11 mouse cellular contexts compared by ENCODE assay signal in genomic region chr9:102864931-102865330, GRCm38 (mm10). TPM values are rescaled to one million over a fixed set of nuclear protein-coding genes. Genes with fewer than 3 reads are reported as not detected.
DNase-seq lines count a peak whose midpoint lies in the region; ATAC-seq and TF ChIP-seq lines count a peak whose summit lies in the region.
"Had no signal": no experiment of that assay in that cellular context is flagged by ENCODE, and none has a peak within 500 bp of the region (broad histone marks: within the 10 kb centered on the region; RNA-seq: fewer than 3 reads in every experiment).

No protein-coding gene starts in this region.

- no peak for TF ChIP-seq CTCF in liver, postnatal 0 days (IDR thresholded peaks at IDR 0.05; ENCODE audit: low read depth)
- TF ChIP-seq CTCF in embryonic fibroblast, embryonic 13.5 days (IDR thresholded peaks at IDR 0.05; ENCODE audit: borderline replicate concordance, insufficient read depth, low read length): no peak

- no peak overlapping the region for H3ac ChIP-seq in myocyte (ENCODE audit: control insufficient read depth, insufficient read length)

- 72% methylated on average over 8 of the region's 8 CpGs for WGBS in heart, embryonic 14.5 days
- 51% methylated on average over 8 of the region's 8 CpGs for WGBS in liver, postnatal 0 days (ENCODE audit: insufficient replicate concordance)
- 53% methylated on average over 8 of the region's 8 CpGs for WGBS in liver, embryonic 12.5 days (ENCODE audit: insufficient replicate concordance)

- ATAC-seq in heart, embryonic 14.5 days (ENCODE audit: insufficient number of reproducible peaks, insufficient read depth, low FRiP score, low read depth): no peak
- ATAC-seq in liver, postnatal 0 days: no peak
- no peak for ATAC-seq in liver, embryonic 12.5 days

- intact Hi-C loops in heart, postnatal 36 days (cut with DNase I): loop anchor here (2.0 to 5.0 kb wide), 2 partner anchors 30 to 148 kb away; partner anchors contain the start of genes Amotl2 and Ryk
- intact Hi-C loops in left cerebral cortex, postnatal 14 days (cut with DNase I): loop anchor here (5.0 to 10.0 kb wide), 2 partner anchors 63 to 150 kb away; partner anchors contain the start of gene Amotl2

- peaks cover 15% of the 10 kb centered on the region for H3K79me2 ChIP-seq in myocyte (ENCODE audit: control insufficient read depth, insufficient read depth)

- H3K9me3 ChIP-seq in heart, embryonic 14.5 days (ENCODE audit: control insufficient read depth, low read length): no peaks in the 10 kb centered on the region
- H3K9me3 ChIP-seq in liver, postnatal 0 days (ENCODE audit: low read length): no peaks in the 10 kb centered on the region
- no peaks in the 10 kb centered on the region for H3K9me3 ChIP-seq in liver, embryonic 12.5 days (replicated peaks)

- peak overlapping the region; percentile 19; the same call in 1 of the 2 replicates for H3K9ac ChIP-seq in heart, embryonic 14.5 days (ENCODE audit: low read length)
- H3K9ac ChIP-seq in liver, postnatal 0 days (replicated peaks): no peak overlapping the region
- H3K9ac ChIP-seq in liver, embryonic 12.5 days: no peak overlapping the region

- no peak overlapping the region for H3K4me2 ChIP-seq in heart, embryonic 14.5 days (ENCODE audit: low read length)
- H3K4me2 ChIP-seq in liver, postnatal 0 days (ENCODE audit: low read depth, low read length): no peak overlapping the region
- no peak overlapping the region for H3K4me2 ChIP-seq in liver, embryonic 12.5 days
- peak overlapping the region; percentile 69 for H3K4me2 ChIP-seq in myocyte (ENCODE audit: low read depth)

- TF ChIP-seq EP300 in liver, postnatal 0 days (IDR thresholded peaks at IDR 0.05; ENCODE audit: low read depth): no peak

- peaks cover 28% of the 10 kb centered on the region for H3K36me3 ChIP-seq in heart, embryonic 14.5 days (ENCODE audit: control insufficient read depth, insufficient read depth, low read length)
- peaks cover 5% of the 10 kb centered on the region; the same call in 1 of the 2 replicates for H3K36me3 ChIP-seq in liver, postnatal 0 days (replicated peaks; ENCODE audit: insufficient read depth, low read length)
- H3K36me3 ChIP-seq in liver, embryonic 12.5 days: peaks cover 40% of the 10 kb centered on the region
- peaks cover 10% of the 10 kb centered on the region for H3K36me3 ChIP-seq in myocyte (ENCODE audit: control insufficient read depth, insufficient read depth)

- peaks cover 38 to 58% of the 10 kb centered on the region in 2 experiments for H3K4me1 ChIP-seq in heart, embryonic 14.5 days (ENCODE audit: control insufficient read depth in 2 of 2, insufficient read depth in 2 of 2, low read length in 2 of 2)
- H3K4me1 ChIP-seq in liver, postnatal 0 days (ENCODE audit: insufficient read depth): peaks cover 11% of the 10 kb centered on the region
- peaks cover 62% of the 10 kb centered on the region for H3K4me1 ChIP-seq in liver, embryonic 12.5 days
- peaks cover 20% of the 10 kb centered on the region for H3K4me1 ChIP-seq in embryonic fibroblast, embryonic 13.5 days (ENCODE audit: control insufficient read depth, insufficient read depth, low read length)

- H3K27me3 ChIP-seq in heart, embryonic 14.5 days (ENCODE audit: control insufficient read depth, insufficient read depth, low read length): no peaks in the 10 kb centered on the region
- no peaks in the 10 kb centered on the region for H3K27me3 ChIP-seq in liver, postnatal 0 days (ENCODE audit: insufficient read depth, low read length)
- H3K27me3 ChIP-seq in liver, embryonic 12.5 days (replicated peaks): no peaks in the 10 kb centered on the region
- H3K27me3 ChIP-seq in myocyte (ENCODE audit: control insufficient read depth, insufficient read depth, insufficient read length): no peaks in the 10 kb centered on the region

- TF ChIP-seq POLR2A in embryonic fibroblast, embryonic 13.5 days (IDR thresholded peaks at IDR 0.05; ENCODE audit: low read depth, low read length): no peak
- no peak for TF ChIP-seq POLR2A in myocyte (IDR thresholded peaks at IDR 0.05; ENCODE audit: insufficient read length, low read depth)

- DNase-seq in heart, postnatal 36 days: no peak
- DNase-seq in liver, postnatal 0 days: no peak
- no peak for DNase-seq in left cerebral cortex, postnatal 14 days (ENCODE audit: low spot score in 2 of 2)
- no peak for DNase-seq in retina, postnatal 1 day
- DNase-seq: cerebellum, adult 9-10 months; kidney, adult 18-20 months had no signal

- no peak overlapping the region for H3K4me3 ChIP-seq in heart, embryonic 14.5 days (ENCODE audit: control insufficient read depth in 1 of 2, insufficient read depth in 1 of 2, low read depth in 1 of 2, low read length in 2 of 2)
- H3K4me3 ChIP-seq in liver, postnatal 0 days (ENCODE audit: low read depth, low read length): no peak overlapping the region
- no peak overlapping the region for H3K4me3 ChIP-seq in liver, embryonic 12.5 days
- no peak overlapping the region for H3K4me3 ChIP-seq in embryonic fibroblast, embryonic 13.5 days (ENCODE audit: insufficient read depth, low read length)
- no peak overlapping the region for H3K4me3 ChIP-seq in myocyte
- H3K4me3 ChIP-seq: heart, adult 2 months had no signal

- peak overlapping the region in 1 of 2 experiments; percentile 76; a peak in 2 of 4 replicates for H3K27ac ChIP-seq in heart, embryonic 14.5 days (replicated peaks in 1 of 2; ENCODE audit: control insufficient read depth in 1 of 2, insufficient read depth in 1 of 2, low read depth in 2 of 2, low read length in 2 of 2)
- H3K27ac ChIP-seq in liver, postnatal 0 days (ENCODE audit: low read depth): 0 out of 2 replicates have a peak overlapping the region, but pooled peaks have one; percentile 40
- H3K27ac ChIP-seq in liver, embryonic 12.5 days: no peak overlapping the region
- H3K27ac ChIP-seq in embryonic fibroblast, embryonic 13.5 days (ENCODE audit: insufficient read depth, low read length): peak overlapping the region; percentile 89

TF ChIP-seq in myocyte, 11 proteins besides CTCF, POLR2A, EP300 and RAD21:
- no peak for TF ChIP-seq MYOG (IDR thresholded peaks at IDR 0.05; ENCODE audit: control insufficient read depth in 1 of 3, insufficient read depth in 1 of 3, insufficient read length in 2 of 3, low read depth in 2 of 3)
- TF ChIP-seq MAX (IDR thresholded peaks at IDR 0.05; ENCODE audit: low read depth): no peak
- no peak for TF ChIP-seq USF1 (IDR thresholded peaks at IDR 0.05; ENCODE audit: low read depth)
- no peak for TF ChIP-seq CEBPB (IDR thresholded peaks at IDR 0.05; ENCODE audit: insufficient read depth, poor library complexity, severe bottlenecking)
- no peak for TF ChIP-seq E2F4 (IDR thresholded peaks at IDR 0.05; ENCODE audit: insufficient read depth)
- no peak for TF ChIP-seq SRF (IDR thresholded peaks at IDR 0.05; ENCODE audit: control insufficient read depth, insufficient read length, low read depth)
- no peak for TF ChIP-seq TCF12 (IDR thresholded peaks at IDR 0.05; ENCODE audit: insufficient read depth, poor library complexity, severe bottlenecking)
- no peak for TF ChIP-seq MYOD1 (IDR thresholded peaks at IDR 0.05; ENCODE audit: control insufficient read depth in 1 of 3, insufficient read length in 2 of 3, low read depth in 2 of 3)
- no peak for TF ChIP-seq REST (IDR thresholded peaks at IDR 0.05; ENCODE audit: insufficient read depth, insufficient read length)
- no peak for TF ChIP-seq TCF3 (IDR thresholded peaks at IDR 0.05; ENCODE audit: insufficient read length, low read depth)
TF ChIP-seq in myocyte: peak in this region for 0.

RNA-seq across cellular contexts. Expression of gene Ryk, which starts 30.2 kb away (rescaled TPM):
- polyA plus RNA-seq in heart, embryonic 14.5 days (2014; fragmentation: Nextera tagmentation; extraction: Ambion mirVana): 28.3 and 43.0 TPM in 2 replicates
- 10 to 100 TPM; 38.9 to 39.0 TPM for total RNA-seq in heart, postnatal 36 days (2021)
- 4.7 and 8.2 TPM in 2 replicates for polyA plus RNA-seq in liver, postnatal 0 days (2015; fragmentation: Nextera tagmentation; extraction: Ambion mirVana)
- polyA plus RNA-seq in liver, embryonic 12.5 days (2016; fragmentation: Nextera tagmentation; extraction: Ambion mirVana): 8.3 and 8.4 TPM in 2 replicates
- polyA plus RNA-seq in embryonic fibroblast, embryonic 13.5 days (2011; ENCODE audit: insufficient read length, low read depth, missing spikeins): 198 and 217 TPM in 2 replicates
- polyA plus RNA-seq in myocyte (2012; fragmentation: generic; extraction: Trizol): 68.9 TPM
- 10 to 100 TPM; 28.1 to 31.6 TPM for total RNA-seq in left cerebral cortex, postnatal 14 days (2021)
